Mouse (Mus musculus) mature B cell (primary cell): ENCODE data around the gene Nek9.

Experiments
- in situ Hi-C: fragments of 300-500 bp; cut with MboI; formaldehyde crosslinking; loops from 2 replicates; pipeline ENCODE4 v1.14.3; 2019

The Nek9 gene

DNA sequence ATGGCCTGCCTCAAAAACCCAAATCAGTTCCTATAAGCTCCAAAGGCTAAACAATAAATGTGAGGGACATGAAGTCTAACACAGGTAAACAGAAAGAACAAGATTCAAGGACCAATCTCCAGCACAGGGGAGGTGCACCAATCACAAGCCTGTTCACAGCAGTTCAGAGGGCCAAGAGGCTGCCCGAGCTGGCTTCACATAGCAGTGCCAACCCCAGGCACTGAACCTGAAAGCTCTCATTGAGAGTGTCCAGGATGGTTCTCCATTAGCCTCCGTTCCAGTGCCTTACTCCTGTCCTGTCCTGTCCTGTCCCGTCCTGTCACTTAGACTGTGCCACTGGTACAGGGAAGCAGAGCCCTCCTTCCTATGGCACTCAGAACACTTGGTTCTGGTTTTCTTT, 8.0 kb upstream of the Nek9 start:
- in situ Hi-C loops: loop anchor here (10.0 kb wide), 1 partner anchor 318 kb away; no protein-coding TSS in a partner anchor

DNA sequence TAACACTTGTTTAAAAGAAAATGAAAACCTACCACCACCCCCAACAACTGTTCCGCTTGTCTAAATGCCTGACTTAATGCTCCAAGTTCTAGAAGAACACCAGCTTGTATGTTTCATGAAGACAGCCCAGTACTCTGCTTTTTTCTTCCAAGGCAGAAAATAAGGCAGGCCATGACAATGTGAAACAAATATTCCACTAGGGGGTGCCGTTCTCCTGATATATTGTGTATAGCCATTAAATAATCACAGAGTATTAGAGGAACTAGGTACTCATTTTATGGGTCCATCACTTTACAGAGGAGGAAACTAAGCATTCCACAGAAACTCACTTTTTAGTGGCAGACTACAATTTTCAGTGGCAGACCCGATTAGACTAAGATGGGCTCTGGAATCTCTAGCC, 7.2 kb upstream of the Nek9 start:
- in situ Hi-C loops: loop anchor here (10.0 kb wide), 1 partner anchor 318 kb away; no protein-coding TSS in a partner anchor

DNA sequence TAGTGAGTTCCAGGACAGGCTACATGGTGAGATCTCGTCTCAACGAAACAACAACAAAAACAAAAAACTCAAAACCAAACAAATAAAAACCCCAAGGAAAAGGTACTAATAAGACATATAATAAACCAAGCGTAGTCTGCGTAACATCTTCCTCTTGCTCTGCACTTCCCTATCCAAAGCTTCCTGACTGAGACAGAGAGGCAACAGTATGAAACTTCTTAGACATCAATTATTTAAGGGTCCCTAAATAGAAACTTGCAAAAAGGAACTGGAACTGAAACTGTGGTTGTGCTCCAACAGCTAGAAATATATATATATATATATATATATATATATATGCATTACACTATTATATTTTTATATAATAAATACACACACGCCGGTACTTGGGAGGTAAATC, 6.4 kb upstream of the Nek9 start:
- in situ Hi-C loops: loop anchor here (10.0 kb wide), 1 partner anchor 319 kb away; no protein-coding TSS in a partner anchor

GRCm38 (mm10) chr12:85344252-85344651, 5.1 kb upstream of the Nek9 start:
- in situ Hi-C loops: loop anchor here (5.0 to 10.0 kb wide), 2 partner anchors 138 to 321 kb away; no protein-coding TSS in a partner anchor

DNA sequence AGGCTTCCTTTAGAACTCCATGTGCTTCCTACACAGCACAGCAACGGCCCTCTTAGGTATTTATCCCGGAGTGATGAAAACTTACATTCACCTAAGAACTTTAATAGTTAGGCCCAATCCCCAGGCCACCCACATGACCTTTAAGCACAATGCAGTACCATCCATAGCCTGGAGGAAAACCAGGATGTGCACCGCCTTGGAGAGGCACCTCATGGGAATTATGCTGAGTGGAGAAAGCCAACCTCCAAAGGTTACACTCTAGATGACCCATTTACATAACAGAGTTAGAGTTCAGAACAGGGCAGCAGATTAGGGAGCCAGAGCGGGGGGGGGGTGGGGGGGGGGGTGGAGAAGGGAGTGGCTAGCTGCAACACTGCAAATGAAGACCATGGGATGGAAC, 3.1 kb upstream of the Nek9 start:
- in situ Hi-C loops: loop anchor here (5.0 to 10.0 kb wide), 2 partner anchors 140 to 322 kb away; no protein-coding TSS in a partner anchor

- in situ Hi-C loops: loop anchor here (5.0 to 10.0 kb wide), 2 partner anchors 141 to 324 kb away; no protein-coding TSS in a partner anchor
Measured at GRCm38 (mm10) chr12:85341131-85341530, 2.0 kb upstream of the Nek9 start.

DNA sequence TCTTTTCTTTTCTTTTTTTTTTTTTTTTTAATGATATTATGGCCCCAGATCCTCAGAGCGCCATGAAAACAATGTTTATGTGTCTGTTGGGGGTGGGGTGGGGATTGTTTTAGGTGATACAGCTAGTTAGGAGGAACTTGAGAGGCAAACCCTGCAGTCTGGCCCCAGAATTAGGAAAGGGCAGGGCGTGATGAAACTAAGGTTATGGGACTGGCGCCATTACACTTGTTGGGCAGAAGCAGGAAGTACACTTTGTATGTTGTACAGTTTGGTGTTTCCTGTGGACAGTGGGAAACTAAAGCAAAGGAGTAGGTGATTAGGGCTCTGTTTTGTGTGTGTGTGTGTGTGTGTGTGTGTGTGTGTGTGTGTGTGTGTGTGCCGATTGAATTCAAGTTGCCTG, 785 bp upstream of the Nek9 start:
- in situ Hi-C loops: loop anchor here (5.0 to 10.0 kb wide), 2 partner anchors 142 to 325 kb away; no protein-coding TSS in a partner anchor

DNA sequence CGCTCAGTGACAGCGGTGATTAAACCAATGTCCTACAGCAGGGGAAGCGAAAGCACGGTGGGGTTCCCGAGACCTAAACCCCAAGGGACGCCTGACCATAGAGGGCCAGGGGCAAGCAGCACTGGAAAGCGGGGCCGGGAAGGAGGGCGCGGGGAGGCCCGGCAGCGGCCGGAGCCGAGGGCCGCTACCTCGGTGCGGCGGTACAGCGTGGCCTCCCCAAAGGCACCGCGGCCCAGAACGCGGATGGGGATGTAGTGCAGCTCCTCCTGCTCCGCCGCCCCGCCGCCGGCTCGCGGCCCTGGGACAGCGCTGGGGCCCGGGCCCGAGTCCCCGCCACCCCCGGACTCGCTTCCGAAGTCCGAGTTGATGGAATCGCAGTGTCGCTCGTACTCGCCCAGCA, 347 bp downstream of the Nek9 start:
- in situ Hi-C loops: no loop called here

GRCm38 (mm10) chr12:85337567-85338311, 1.4 kb downstream of the Nek9 start:
- in situ Hi-C loops: no loop called here

DNA sequence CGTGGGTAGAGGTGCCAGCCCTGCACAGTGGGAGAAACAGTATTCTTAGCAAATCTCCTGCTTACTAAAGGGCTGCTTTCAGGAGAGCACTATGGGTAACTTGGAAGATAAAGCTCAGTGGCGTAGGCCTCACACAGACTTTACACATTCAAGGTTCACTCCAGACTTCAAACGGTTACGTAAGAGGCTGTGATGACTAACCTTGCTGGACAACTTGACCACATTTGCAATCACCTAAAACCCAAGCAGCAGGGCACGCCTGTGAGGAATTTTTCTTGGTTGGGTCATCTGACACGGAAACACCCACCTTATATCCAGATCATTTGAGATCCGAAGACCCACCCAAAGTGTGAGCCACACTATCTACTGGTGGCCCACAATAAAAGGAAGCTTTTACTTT, 9.0 kb downstream of the Nek9 start:
- in situ Hi-C loops: no loop called here

DNA sequence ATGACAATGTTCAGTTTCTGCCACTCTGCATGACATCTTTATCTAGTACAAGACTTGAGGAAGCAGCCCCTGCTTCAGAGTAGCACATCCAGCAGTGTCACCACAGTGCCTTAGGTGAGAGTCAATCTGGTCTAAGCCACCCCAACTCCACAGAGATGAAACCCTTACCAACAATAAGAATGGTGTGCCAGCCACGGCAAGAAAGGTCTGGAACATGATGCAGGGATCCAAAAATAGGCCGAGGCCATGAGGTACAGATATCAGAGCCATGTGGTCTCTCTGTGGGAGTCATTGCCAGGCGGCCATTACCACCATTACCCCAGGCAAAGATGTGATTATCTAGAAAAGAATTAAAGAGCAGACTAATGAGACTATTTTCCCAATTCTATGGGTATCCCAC, 30.5 kb downstream of the Nek9 start:
- in situ Hi-C loops: loop anchor here (10.0 kb wide), 1 partner anchor 134 kb away; the partner anchor contains the start of gene Pgf

DNA sequence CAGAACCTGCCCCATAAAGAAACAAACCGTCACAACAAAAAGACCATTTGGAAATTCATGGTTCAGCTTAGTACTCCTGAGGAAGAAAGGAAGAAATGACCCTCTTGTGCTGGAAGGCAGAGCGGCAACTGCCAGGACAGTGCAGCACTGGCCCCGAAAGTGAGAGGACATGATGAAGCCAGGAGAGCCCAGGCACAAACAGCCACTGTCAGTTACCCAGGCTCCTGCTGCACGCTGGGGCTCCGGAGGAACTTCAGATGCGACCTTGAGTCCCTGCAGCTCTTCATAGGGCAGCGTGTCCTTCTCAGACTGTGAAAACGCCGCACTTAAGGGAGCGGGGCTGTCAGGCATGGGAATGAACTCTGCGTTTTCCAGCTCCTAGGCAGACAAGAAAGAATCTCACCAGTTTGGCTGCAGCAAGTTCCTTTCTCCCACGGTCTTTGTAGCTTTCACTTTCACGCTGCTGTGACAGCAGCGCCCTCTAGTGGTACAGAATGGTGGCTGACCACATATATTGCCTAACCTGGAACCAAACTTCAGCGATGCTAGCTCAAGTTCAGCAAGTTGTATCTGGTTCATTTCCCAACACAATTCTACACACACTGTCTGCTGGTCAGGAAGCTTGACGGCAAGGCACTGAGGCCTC, 33.8 kb downstream of the Nek9 start:
- in situ Hi-C loops: loop anchor here (10.0 kb wide), 1 partner anchor 131 kb away; the partner anchor contains the start of gene Pgf

- in situ Hi-C loops: loop anchor here (10.0 kb wide), 1 partner anchor 130 kb away; the partner anchor contains the start of gene Pgf
Measured at GRCm38 (mm10) chr12:85304725-85305124, 34.4 kb downstream of the Nek9 start.

DNA sequence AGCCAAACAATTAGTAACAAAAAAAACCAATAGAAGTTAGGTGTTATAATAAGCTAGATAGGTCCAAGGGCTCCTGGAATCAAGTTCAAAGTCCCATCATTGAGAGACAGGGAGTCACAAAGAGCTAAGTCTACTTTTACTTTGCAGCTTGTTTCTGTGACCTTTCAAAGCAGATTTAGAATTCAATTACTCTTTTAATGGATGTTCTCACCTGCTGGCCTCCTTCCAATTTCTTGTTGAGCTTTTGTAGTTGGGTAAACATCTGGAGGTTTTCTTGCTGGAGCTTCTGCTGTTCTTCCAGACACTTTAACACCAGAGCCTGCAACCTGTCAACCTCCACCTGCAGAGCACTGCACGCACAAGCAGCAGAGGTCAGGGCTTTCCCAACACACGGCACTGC, 35.9 kb downstream of the Nek9 start:
- in situ Hi-C loops: loop anchor here (10.0 kb wide), 1 partner anchor 128 kb away; the partner anchor contains the start of gene Pgf

- in situ Hi-C loops: no loop called here
Measured at GRCm38 (mm10) chr12:85298835-85299180, 40.4 kb downstream of the Nek9 start.

GRCm38 (mm10) chr12:85298127-85298834, 40.9 kb downstream of the Nek9 start:
- in situ Hi-C loops: no loop called here

DNA sequence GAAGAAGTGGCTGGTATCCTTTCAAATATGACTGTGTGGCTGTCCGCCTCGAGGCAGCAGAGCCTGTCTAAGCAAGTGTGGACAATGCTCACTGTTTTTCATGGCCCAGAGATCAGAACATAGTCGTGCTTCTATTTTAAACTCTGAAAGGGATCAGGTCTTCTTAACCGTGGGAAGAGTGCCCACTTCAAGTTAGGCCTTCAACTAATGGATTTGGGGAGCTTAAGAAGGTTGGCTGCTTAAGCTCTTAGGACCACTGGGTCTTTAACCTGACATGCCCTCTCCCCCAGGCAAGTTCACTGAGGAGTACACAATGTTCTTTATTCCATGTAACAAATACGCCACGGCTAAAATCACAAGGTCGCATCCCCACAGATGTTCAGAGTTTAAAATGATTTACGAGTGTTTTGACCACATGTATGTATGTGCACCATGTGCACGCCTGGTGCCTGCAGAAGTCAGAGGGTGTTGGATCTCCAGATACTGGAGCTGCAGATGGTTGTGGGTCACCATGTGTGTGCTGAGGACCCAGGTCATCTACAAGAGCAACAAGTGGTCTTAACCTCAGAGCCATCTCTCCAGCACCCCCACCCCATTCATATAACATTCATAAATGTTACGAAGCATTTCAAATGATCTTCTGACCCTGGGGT, 41.7 kb downstream of the Nek9 start:
- in situ Hi-C loops: no loop called here

DNA sequence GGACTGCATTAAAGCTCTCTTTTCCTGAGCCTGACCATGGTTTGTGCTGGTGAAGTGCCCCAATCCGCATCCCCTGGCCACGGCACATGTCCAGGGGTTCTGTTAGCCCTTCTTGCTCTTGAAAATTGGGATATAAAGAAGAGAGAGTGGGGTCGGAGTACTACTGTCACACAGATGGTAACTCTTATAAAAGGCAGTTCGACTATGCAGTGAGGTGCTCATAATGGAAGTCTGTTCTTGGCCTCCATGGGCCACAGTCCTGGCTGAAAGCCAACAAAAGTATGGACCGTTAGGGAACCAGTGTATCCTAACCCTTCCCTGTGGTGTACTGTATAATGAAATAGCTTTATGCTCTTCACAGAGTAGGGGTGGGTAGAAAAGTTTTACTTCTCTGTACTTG, 42.2 kb downstream of the Nek9 start:
- in situ Hi-C loops: no loop called here

DNA sequence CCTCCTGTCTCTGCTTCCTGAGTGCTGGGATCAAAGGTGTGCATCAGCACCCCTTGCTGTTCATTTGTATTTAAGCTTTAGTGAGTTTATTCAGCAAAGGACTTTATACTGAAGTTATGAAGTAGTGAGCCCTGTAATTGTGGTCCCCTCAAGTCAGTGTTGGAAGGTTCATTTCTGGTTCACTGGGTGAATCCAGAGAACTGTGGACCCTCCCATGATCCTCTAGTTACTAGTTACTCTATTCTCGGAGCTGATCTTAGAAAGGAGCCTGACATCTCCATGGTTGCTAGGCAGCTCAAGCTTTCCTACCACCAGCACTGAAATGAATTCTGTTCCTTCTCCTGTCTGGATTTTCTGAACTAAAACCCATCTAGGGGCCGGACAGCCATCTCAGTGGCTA, 43.7 kb downstream of the Nek9 start:
- in situ Hi-C loops: no loop called here

- in situ Hi-C loops: no loop called here
Measured at GRCm38 (mm10) chr12:85292906-85293305, 46.3 kb downstream of the Nek9 start.

GRCm38 (mm10) chr12:85292288-85292687, 46.9 kb downstream of the Nek9 start:
- in situ Hi-C loops: no loop called here

- in situ Hi-C loops: no loop called here
Measured at GRCm38 (mm10) chr12:85291541-85291940, 47.6 kb downstream of the Nek9 start.
